Mouse (Mus musculus): Measurements from ENCODE around the gene Kcnh4.

The Kcnh4 gene

GRCm38 (mm10) chr11:100761547-100762045, 1.9 kb upstream of the Kcnh4 start:
- peak; percentile 99 for DNase-seq

- DNase-seq = peak; percentile 88
Measured at GRCm38 (mm10) chr11:100758707-100759610, 783 bp downstream of the Kcnh4 start.

- DNase-seq = peak; percentile 86
Measured at GRCm38 (mm10) chr11:100757566-100757965, 2.2 kb downstream of the Kcnh4 start.

- no peak for DNase-seq
Measured at GRCm38 (mm10) chr11:100756476-100756875, 3.3 kb downstream of the Kcnh4 start.

GRCm38 (mm10) chr11:100754693-100755057, 5.1 kb downstream of the Kcnh4 start:
- no peak for DNase-seq

- DNase-seq = peak; percentile 87
Measured at GRCm38 (mm10) chr11:100754021-100754692, 5.6 kb downstream of the Kcnh4 start.

- DNase-seq = no peak
Measured at GRCm38 (mm10) chr11:100752294-100752693, 7.4 kb downstream of the Kcnh4 start.

- DNase-seq = no peak
Measured at GRCm38 (mm10) chr11:100750127-100750526, 9.6 kb downstream of the Kcnh4 start.

- DNase-seq = no peak
Measured at GRCm38 (mm10) chr11:100749469-100749868, 10.3 kb downstream of the Kcnh4 start.

GRCm38 (mm10) chr11:100748620-100749019, 11.1 kb downstream of the Kcnh4 start:
- no peak for DNase-seq

GRCm38 (mm10) chr11:100747114-100747513, 12.6 kb downstream of the Kcnh4 start:
- no peak for DNase-seq

- no peak for DNase-seq
Measured at GRCm38 (mm10) chr11:100746546-100746945, 13.2 kb downstream of the Kcnh4 start.

GRCm38 (mm10) chr11:100745085-100745484, 14.7 kb downstream of the Kcnh4 start:
- no peak for DNase-seq

GRCm38 (mm10) chr11:100741348-100741747, 18.4 kb downstream of the Kcnh4 start:
- DNase-seq = peak; percentile 94

GRCm38 (mm10) chr11:100738749-100739148, 21.0 kb downstream of the Kcnh4 start:
- no peak for DNase-seq

GRCm38 (mm10) chr11:100738066-100738604, 21.6 kb downstream of the Kcnh4 start, which contains the start of gene Rab5c:
Gene Rab5c, minus strand, starts transcription at chr11:100738215.
- peak; percentile 100 for DNase-seq

GRCm38 (mm10) chr11:100737105-100737733, 22.5 kb downstream of the Kcnh4 start:
- no peak for DNase-seq

GRCm38 (mm10) chr11:100736746-100737080, 23.0 kb downstream of the Kcnh4 start:
- DNase-seq = no peak

- no peak for DNase-seq
Measured at GRCm38 (mm10) chr11:100735954-100736745, 23.6 kb downstream of the Kcnh4 start.

GRCm38 (mm10) chr11:100735134-100735865, 24.4 kb downstream of the Kcnh4 start:
- DNase-seq = no peak

- peak; percentile 95 for DNase-seq
Measured at GRCm38 (mm10) chr11:100730477-100731205, 29.1 kb downstream of the Kcnh4 start.
